Mouse (Mus musculus) limb, embryonic 13.5 days (tissue): ENCODE data around the gene Pdzd2. TPM values are rescaled to one million over a fixed set of nuclear protein-coding genes. Genes with fewer than 3 reads are reported as not detected.

Experiments
- ATAC-seq: fragments of 200-750 bp; cut with Nextera tagmentation; 2 replicates; pipeline ENCODE4 v1.8.0; 2017; ENCODE audit warnings: low read depth, moderate number of reproducible peaks, moderate TSS enrichment; ENCODE audit not compliant: low FRiP score
- H3K27ac ChIP-seq: fragments of 300-500 bp; sonication (generic); 2 replicates; pipeline ENCODE4 v1.5.1; 2015; ENCODE audit warnings: inconsistent platforms, mild to moderate bottlenecking, moderate library complexity
- H3K27me3 ChIP-seq: fragments of 300-500 bp; sonication (generic); 2 replicates; pipeline ENCODE4 v1.6.1; 2015; ENCODE audit warnings: mild to moderate bottlenecking, inconsistent platforms
- H3K36me3 ChIP-seq: fragments of 300-500 bp; sonication (generic); 2 replicates; pipeline ENCODE4 v1.6.1; 2015; ENCODE audit warnings: inconsistent platforms, mild to moderate bottlenecking, moderate library complexity
- H3K4me1 ChIP-seq: fragments of 300-500 bp; sonication (generic); 2 replicates; pipeline ENCODE4 v1.6.1; 2015; ENCODE audit warnings: inconsistent platforms
- H3K4me2 ChIP-seq: fragments of 300-500 bp; sonication (generic); replicated peaks from 2 replicates; pipeline ENCODE4 v1.6.1; 2015; ENCODE audit warnings: inconsistent platforms, mild to moderate bottlenecking, moderate library complexity
- H3K4me3 ChIP-seq: fragments of 300-500 bp; sonication (generic); 2 replicates; pipeline ENCODE4 v1.5.1; 2015; ENCODE audit warnings: moderate library complexity, mild to moderate bottlenecking, inconsistent platforms
- H3K9ac ChIP-seq: fragments of 300-500 bp; sonication (generic); 2 replicates; pipeline ENCODE4 v1.6.1; 2015; ENCODE audit warnings: mild to moderate bottlenecking, inconsistent platforms
- H3K9me3 ChIP-seq: fragments of 300-500 bp; sonication (generic); 2 replicates; pipeline ENCODE4 v1.6.1; 2016; ENCODE audit warnings: inconsistent platforms
- WGBS: fragments of 180-500 bp; shearing (Covaris S2); methylation state at CpG from one replicate; pipeline ENCODE4 v1.1.7; 2015; 5-methylcytosine and 5-hydroxymethylcytosine counted together
- polyA plus RNA-seq: library from polyadenylated mRNA; unstranded; fragments of >200 nt; fragmentation: Nextera tagmentation; extraction: Ambion mirVana; gene quantifications from 2 replicates; pipeline ENCODE4 v1.2.1, GENCODE M21; 2015

Pdzd2 gene
- polyA plus RNA-seq, 1 experiment from 2014 or later: 28.6 TPM

DNA sequence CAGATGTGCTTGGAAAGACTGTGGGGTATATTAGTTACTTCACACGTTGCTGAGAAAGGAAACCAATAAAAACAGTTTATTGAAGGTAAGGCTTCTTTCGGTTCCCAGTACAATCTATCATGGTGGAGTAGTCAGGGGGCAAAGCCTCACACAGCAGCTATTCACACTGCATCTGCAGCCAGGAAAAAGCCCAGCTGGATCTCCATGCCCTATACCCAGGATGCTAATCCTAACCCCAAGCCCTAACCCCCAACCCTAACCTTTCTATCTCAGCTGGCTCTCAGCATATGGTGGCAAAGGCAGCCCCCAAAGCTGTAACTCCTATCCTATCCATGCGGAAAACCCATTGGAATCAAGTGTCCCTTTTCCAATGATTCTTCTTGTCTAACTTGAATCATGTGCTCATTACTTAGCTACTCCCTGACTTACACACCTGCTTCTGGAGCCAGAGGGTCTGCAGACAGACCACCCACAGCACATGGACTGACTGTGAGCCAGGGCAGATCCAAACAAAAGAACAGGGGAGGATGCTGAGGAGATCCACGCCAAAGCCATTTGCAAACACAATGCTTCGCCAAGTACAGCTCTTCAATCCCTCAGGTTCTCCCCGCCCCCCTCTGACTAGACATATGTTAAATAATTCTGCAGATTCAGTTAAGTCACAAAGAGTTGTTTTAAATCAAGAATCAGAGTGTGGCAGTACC, 83.6 kb downstream of the Pdzd2 start:
- H3K27me3 ChIP-seq: no peaks in the 10 kb centered on the region
- no peak overlapping the region for H3K4me3 ChIP-seq
- peaks cover 3% of the 10 kb centered on the region; the same call in 1 of the 2 replicates for H3K36me3 ChIP-seq
- no peak overlapping the region for H3K4me2 ChIP-seq
- H3K27ac ChIP-seq: no peak overlapping the region
- ATAC-seq: no peak
- no peak overlapping the region for H3K9ac ChIP-seq
- WGBS: 56% methylated on average over 6 of the region's 6 CpGs
- H3K4me1 ChIP-seq: peaks cover 20% of the 10 kb centered on the region
- H3K9me3 ChIP-seq: peaks cover 10% of the 10 kb centered on the region; the same call in 1 of the 2 replicates

DNA sequence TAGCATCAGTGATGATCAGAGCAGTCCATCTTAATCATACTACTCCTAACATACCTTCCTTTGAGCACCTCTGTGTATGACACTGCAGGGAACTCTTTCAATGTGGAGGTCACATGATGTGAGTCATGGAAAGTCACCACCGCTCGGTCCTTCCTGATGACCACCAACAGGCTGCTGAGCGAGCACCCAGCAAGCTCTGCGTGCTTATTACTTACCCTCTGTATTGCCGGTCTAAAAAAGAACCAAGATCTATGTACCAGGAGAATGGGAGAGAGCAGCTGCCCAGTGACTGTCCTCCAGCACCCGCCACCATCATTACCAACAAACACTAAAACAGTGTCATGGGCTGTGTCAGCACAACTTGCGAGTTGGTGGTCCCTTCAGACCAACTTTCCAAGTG, 84.4 kb downstream of the Pdzd2 start:
- no peak for ATAC-seq
- Histone ChIP-seq H3K36me3 (peaks cover 3% of the 10 kb centered on the region; the same call in 1 of the 2 replicates), H3K4me1 (peaks cover 27% of the 10 kb centered on the region), H3K27me3 (no peaks in the 10 kb centered on the region), H3K27ac (no peak overlapping the region), H3K9ac (no peak overlapping the region), H3K9me3 (peaks cover 10% of the 10 kb centered on the region; the same call in 1 of the 2 replicates), H3K4me3 (no peak overlapping the region), H3K4me2 (no peak overlapping the region)
- WGBS: 94% methylated on average over 7 of the region's 7 CpGs

DNA sequence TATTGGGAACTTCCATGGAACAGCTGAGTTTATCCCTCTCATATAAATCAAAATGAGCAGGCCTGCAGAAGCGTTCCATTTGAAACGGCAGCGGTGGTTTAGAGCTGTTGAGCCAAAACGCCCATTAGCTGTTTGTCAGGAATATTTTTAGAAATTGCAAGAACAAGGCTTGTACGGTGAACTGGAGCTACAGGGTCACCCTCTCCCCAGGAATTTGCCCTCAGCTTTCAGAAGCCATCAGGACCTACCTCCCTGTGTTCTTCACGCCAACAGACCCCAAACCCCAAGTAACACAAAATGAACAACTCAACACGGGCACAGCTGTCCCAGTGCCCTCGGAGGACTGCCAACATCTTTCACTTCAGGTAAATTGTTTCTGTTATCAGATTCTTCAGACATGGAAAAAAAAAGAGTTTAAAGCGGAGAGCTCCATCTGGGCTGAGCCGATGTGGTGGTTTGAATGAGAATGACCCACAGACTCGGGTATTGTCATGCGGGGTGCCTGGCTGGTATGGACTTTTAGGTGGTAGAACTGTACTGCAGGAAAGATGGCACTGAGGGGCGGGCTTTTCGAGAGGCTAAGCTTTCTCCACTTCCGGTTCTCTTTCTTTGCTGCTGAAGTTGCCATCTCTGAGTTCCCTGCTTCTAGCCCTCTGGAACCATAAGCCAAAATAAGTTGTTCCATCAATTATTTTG, 87.2 kb downstream of the Pdzd2 start:
- 0 out of 2 replicates have a peak overlapping the region, but pooled peaks have one; percentile 4 for H3K4me2 ChIP-seq
- ATAC-seq: no peak
- H3K27me3 ChIP-seq: no peaks in the 10 kb centered on the region
- WGBS: 58% methylated on average over 15 of the region's 15 CpGs
- peaks cover 3% of the 10 kb centered on the region; the same call in 1 of the 2 replicates for H3K36me3 ChIP-seq
- H3K9ac ChIP-seq: no peak overlapping the region; the same call in 1 of the 2 replicates
- H3K27ac ChIP-seq: no peak overlapping the region
- H3K9me3 ChIP-seq: peaks cover 10% of the 10 kb centered on the region; the same call in 1 of the 2 replicates
- H3K4me3 ChIP-seq: no peak overlapping the region
- H3K4me1 ChIP-seq: peaks cover 40% of the 10 kb centered on the region

DNA sequence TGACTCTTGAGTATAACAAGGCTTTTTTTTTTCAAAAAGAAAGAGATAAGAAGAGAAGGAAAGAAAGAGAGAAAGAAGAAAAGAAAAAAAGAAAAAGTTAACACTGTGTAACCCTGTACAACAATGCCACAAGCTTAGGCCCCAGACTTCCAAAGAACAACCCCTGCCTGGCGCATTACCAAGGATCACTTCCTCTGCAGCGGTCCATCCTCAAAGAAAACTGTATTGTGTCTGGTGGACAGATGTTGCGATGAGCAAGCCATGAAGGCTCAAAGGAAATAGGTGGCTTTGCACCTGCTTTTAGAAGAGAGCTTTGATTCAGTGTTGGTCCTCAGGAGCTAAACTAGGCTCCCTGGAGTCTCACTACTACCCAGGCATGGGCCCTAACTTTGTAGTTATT, 89.5 kb downstream of the Pdzd2 start:
- Histone ChIP-seq H3K4me2 (no peak overlapping the region), H3K36me3 (peaks cover 3% of the 10 kb centered on the region; the same call in 1 of the 2 replicates), H3K9me3 (peaks cover 10% of the 10 kb centered on the region; the same call in 1 of the 2 replicates), H3K4me1 (peaks cover 30% of the 10 kb centered on the region), H3K9ac (no peak overlapping the region), H3K4me3 (no peak overlapping the region), H3K27me3 (no peaks in the 10 kb centered on the region), H3K27ac (no peak overlapping the region)
- no peak for ATAC-seq
- WGBS: 72% methylated on average over 3 of the region's 3 CpGs

DNA sequence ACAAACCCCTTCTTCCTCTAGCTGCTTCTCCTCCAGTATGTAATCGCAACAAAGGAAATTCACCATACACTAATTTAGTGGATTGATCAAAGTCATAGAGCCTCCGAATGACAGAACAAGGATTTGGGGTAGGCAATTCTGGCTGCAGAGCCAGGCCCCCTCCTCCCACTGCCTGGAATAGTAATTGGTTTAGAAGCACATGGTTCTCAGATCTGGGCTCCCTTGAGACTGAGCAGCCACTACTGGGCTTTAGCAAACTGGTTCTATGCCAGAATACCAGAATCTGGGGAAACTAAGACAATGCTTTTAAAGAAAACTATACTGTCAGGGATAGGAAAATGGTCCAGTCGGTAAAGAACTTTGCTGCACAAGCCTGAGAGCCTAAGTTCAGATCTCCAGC, 90.0 kb downstream of the Pdzd2 start:
- Histone ChIP-seq H3K4me1 (peaks cover 30% of the 10 kb centered on the region), H3K9me3 (peaks cover 7% of the 10 kb centered on the region; the same call in 1 of the 2 replicates), H3K36me3 (peaks cover 3% of the 10 kb centered on the region; the same call in 1 of the 2 replicates), H3K4me3 (no peak overlapping the region), H3K9ac (no peak overlapping the region), H3K4me2 (no peak overlapping the region), H3K27me3 (no peaks in the 10 kb centered on the region), H3K27ac (no peak overlapping the region)
- ATAC-seq: no peak
- 65% methylated on average over 3 of the region's 3 CpGs for WGBS

DNA sequence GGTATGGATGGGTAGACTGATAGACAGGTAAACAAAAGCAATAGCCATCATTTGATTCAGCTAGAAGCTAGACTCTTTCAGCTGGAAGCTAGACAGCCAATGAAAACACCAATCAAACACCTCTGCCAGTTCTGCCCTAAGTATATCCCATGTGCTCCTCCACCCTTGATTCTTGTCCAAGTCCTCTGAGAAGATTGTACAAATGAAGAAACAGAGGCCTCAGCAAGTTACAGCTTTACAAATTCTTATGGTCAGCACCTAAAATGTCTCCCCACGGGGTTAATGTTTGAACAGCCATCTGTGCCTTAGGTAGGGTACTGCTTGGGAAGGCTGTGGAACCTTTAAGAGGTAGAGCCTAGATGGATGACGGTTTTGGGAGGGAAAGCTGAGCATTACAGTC, 90.6 kb downstream of the Pdzd2 start:
- Histone ChIP-seq H3K27ac (no peak overlapping the region), H3K9ac (no peak overlapping the region), H3K4me3 (no peak overlapping the region), H3K4me1 (peaks cover 30% of the 10 kb centered on the region), H3K9me3 (peaks cover 6% of the 10 kb centered on the region; the same call in 1 of the 2 replicates), H3K36me3 (peaks cover 3% of the 10 kb centered on the region; the same call in 1 of the 2 replicates), H3K27me3 (no peaks in the 10 kb centered on the region), H3K4me2 (no peak overlapping the region)
- no peak for ATAC-seq
- WGBS: 63% methylated on average over 2 of the region's 2 CpGs

DNA sequence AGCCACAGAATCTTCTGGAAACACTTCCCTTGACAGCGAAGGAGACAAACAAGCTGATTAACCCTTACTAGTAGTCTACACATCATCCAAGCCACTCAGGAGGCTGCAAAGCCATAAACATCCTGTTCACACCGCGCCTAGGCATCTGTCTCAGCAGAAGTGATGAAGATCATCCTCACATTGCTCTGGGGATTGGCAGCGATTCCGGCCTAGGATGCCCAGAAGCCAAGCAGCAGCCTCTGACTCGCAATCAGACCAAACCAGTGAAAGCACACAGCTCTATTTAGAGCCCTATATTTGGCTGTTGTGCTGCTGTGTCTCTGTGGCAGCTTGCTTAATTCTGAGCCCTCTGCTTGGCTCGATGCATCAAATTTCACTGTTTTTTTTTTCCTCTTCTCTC, 99.0 kb downstream of the Pdzd2 start:
- 77% methylated on average over 7 of the region's 7 CpGs for WGBS
- Histone ChIP-seq H3K36me3 (no peaks in the 10 kb centered on the region), H3K9ac (no peak overlapping the region), H3K27ac (no peak overlapping the region), H3K4me3 (no peak overlapping the region), H3K9me3 (no peaks in the 10 kb centered on the region), H3K4me2 (no peak overlapping the region), H3K27me3 (no peaks in the 10 kb centered on the region), H3K4me1 (0 out of 2 replicates have a peak, but pooled peaks cover 3% of the 10 kb centered on the region)
- ATAC-seq: no peak

DNA sequence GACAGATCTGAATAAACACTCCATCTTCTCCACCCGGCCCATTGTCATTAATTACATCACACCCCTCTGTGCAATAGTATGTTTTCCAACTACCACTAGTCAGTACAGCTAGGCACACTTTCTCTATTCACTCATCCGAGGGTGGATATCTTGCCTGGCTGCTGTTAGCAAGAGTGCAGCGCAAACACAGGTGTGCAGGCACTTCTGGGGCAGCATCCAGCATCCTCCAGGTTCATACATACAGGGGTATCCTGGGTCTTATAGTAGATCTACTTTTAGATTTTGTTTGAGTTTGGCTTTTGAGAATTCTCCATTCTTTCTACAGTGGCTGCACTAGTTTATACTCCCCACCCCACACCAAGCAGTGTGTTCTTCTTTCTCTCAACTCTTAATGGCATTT, 99.9 kb downstream of the Pdzd2 start:
- Histone ChIP-seq H3K9me3 (no peaks in the 10 kb centered on the region), H3K36me3 (no peaks in the 10 kb centered on the region), H3K4me2 (no peak overlapping the region), H3K4me3 (no peak overlapping the region), H3K27ac (no peak overlapping the region), H3K9ac (no peak overlapping the region), H3K4me1 (peaks cover 10% of the 10 kb centered on the region), H3K27me3 (no peaks in the 10 kb centered on the region)
- 85% methylated on average over 3 of the region's 3 CpGs for WGBS
- no peak for ATAC-seq

DNA sequence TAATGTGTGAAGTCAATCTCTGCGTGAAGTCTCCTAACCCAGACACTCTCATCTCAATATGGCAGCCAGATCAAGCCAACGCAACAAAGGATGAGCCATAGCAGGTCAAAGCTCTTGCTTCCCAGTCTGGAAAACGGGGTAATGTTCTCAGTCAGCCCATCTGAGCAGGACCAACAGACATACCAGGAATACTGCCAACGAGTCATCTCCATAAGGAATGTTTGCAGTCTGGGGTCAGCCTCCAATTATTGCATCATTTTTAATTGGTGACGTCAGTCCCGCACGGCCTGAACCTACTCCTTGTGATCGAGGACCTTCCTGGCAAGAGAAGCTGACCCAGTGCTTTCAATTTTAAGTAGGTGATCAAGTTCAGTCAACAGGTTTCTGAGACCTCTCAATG, 100.5 kb downstream of the Pdzd2 start:
- no peak overlapping the region for H3K9ac ChIP-seq
- H3K36me3 ChIP-seq: no peaks in the 10 kb centered on the region
- no peak overlapping the region for H3K27ac ChIP-seq
- 90% methylated on average over 8 of the region's 8 CpGs for WGBS
- H3K9me3 ChIP-seq: no peaks in the 10 kb centered on the region
- H3K27me3 ChIP-seq: no peaks in the 10 kb centered on the region
- ATAC-seq: no peak
- H3K4me2 ChIP-seq: no peak overlapping the region
- H3K4me3 ChIP-seq: no peak overlapping the region
- peaks cover 16% of the 10 kb centered on the region for H3K4me1 ChIP-seq

DNA sequence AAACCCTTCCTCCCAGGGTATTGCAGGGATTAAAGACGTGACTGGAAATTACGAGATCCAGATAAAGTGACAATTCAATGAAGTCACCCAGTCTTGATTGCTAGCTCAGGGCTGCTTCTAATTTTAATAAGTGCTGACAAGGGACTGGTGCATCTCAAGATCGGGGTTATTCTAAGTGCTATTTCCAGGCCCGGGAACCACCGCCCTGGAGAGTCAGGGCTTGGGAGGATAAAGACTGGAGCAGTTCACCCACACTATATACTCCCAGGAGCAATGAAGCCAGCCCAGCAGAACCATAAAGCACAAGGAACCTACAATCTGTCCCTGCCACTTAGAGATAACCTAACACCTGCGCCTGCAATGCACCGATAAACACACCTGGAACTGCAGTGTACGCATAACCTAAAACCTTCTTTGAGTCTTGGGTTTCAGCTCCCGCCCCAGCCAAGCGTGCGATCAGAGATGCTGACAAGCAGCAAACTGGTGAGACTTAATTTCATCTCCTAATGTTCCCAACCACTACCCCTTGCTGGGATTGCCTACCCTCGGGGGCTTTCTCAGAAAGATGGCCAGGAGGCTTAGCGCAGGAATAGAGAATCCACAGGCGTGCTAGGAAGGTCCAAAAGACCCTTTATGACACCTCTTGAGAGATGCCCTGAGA, 101.2 kb downstream of the Pdzd2 start:
- no peak overlapping the region for H3K9ac ChIP-seq
- no peak overlapping the region for H3K4me3 ChIP-seq
- H3K4me1 ChIP-seq: peaks cover 18% of the 10 kb centered on the region
- no peak for ATAC-seq
- 85% methylated on average over 14 of the region's 14 CpGs for WGBS
- no peaks in the 10 kb centered on the region for H3K9me3 ChIP-seq
- H3K27me3 ChIP-seq: no peaks in the 10 kb centered on the region
- no peaks in the 10 kb centered on the region for H3K36me3 ChIP-seq
- H3K4me2 ChIP-seq: no peak overlapping the region
- H3K27ac ChIP-seq: no peak overlapping the region

DNA sequence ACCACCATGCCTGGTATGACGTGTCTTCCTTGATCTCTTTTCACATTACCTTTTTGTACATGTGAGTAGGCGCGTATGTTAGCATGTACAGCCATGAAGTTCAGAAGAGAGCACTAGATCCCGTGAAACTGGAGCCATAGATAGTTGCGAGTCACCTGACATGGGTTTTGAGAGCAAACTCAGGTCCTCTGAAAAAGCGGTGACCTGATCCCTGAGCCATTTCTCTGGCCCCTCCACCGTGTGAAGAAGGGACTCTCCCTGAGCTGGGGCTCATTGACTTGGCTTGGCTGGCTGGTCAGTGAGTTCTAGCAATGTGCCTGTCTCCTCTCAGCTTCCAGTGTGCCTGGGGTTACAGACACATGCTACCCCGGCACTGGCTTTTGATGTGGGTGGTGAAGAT, 102.2 kb downstream of the Pdzd2 start:
- H3K9ac ChIP-seq: no peak overlapping the region
- WGBS: 92% methylated on average over 8 of the region's 8 CpGs
- H3K27ac ChIP-seq: no peak overlapping the region
- no peaks in the 10 kb centered on the region for H3K27me3 ChIP-seq
- no peak for ATAC-seq
- H3K36me3 ChIP-seq: no peaks in the 10 kb centered on the region
- no peak overlapping the region for H3K4me2 ChIP-seq
- no peaks in the 10 kb centered on the region for H3K9me3 ChIP-seq
- peaks cover 22% of the 10 kb centered on the region for H3K4me1 ChIP-seq
- H3K4me3 ChIP-seq: no peak overlapping the region

DNA sequence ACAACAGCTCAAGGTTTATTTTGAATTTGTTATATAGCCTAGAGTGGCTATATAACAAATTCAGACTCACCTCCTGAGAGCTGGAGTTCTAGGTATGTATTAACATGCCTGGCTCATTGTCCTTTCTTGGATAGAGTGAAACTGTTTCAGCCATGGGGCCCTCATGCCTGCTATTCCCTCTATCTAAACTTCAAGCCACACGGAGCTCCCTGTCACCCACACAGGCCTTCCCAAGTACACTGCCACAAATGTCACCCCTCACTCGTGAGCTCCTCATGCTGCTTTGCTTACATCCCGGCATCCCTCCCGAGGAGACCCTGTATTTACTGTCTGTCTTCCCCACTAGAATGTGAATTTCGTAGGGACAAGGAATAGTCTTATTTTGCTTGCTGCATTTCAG, 103.3 kb downstream of the Pdzd2 start:
- no peak overlapping the region for H3K9ac ChIP-seq
- H3K27ac ChIP-seq: no peak overlapping the region
- no peaks in the 10 kb centered on the region for H3K9me3 ChIP-seq
- H3K4me1 ChIP-seq: peaks cover 30% of the 10 kb centered on the region
- no peak overlapping the region for H3K4me2 ChIP-seq
- 88% methylated on average over 5 of the region's 5 CpGs for WGBS
- no peak overlapping the region for H3K4me3 ChIP-seq
- H3K36me3 ChIP-seq: no peaks in the 10 kb centered on the region
- no peak for ATAC-seq
- no peaks in the 10 kb centered on the region for H3K27me3 ChIP-seq
